Mouse (Mus musculus) monocyte, adult 5-6 weeks (primary cell): ENCODE data around the gene Fbxl17. TPM values are rescaled to one million over a fixed set of nuclear protein-coding genes. Genes with fewer than 3 reads are reported as not detected.

Experiments used
- ATAC-seq: fragments of 153-309, 156-312 bp; replicated peaks from 2 replicates; pipeline ENCODE4 v1.8.0; 2017; ENCODE audit warnings: mild to moderate bottlenecking; ENCODE audit not compliant: low TSS enrichment, insufficient number of reproducible peaks, severe bottlenecking, poor library complexity, low FRiP score
- total RNA-seq: library from RNA; stranded (forward); fragments of 200-1000, 200-491, 200-594 nt; gene quantifications from 3 replicates; pipeline ENCODE4 v1.2.3, GENCODE M21; 2017

Gene Fbxl17
- total RNA-seq, 1 experiment from 2014 or later, result 21.5 TPM

DNA sequence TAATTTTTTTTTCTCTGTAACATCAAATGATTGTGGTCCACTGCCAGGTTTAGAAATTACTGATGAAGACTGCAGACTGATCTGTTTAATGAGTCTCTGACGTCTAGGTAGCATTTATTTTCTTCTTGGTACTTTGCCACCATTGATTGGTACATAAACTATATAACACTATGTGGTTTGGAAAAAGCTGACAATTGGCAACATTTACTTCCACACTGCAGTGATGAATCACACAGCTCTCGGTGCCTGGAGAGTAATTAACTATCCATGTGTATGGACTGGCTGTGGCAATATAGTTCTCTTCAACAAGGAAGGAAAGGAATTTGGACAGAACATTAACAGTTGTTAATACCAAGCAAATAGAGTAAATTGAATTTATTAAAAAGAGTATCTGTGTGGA lies 404.3 kb downstream of the Fbxl17 start:
- ATAC-seq, result no peak

DNA sequence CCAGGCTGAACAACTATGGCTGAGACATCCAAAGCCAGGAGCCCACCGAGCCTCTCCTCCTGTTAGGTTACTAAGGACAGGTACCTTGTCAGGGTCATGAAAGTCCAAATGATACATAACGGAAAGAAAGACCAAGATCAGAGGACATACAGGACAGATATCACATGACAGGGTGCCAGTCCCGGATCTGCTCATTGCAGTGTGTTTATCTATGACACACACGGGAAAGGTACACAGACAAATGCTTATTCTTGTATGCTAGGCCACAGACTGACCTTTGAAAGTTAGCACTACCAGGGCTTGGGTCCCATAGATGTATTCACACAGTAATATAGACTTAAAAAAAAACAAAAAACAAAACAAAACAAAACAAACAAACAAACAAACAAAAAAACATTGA lies 404.8 kb downstream of the Fbxl17 start:
- ATAC-seq, result no peak

DNA sequence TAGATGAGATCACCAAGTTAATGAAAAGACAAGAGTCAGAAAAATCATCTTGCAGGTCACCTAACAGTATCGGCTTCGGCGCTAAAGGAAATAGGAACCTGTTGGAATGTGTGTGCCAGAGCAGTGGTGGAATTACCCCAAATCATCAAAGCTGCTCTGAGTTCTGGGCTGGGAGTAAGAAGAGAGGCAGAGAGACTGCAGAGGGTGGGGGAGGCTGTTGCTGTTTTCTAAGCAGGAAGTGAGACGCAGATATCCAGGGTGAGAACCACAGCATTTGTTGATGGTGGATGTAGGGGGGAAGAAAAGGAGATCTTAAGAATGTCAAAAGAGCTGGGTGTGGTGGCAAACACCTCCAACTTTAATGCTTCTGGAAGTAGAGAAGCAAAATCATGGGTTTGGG lies 406.6 kb downstream of the Fbxl17 start:
- ATAC-seq, result no peak

GRCm38 (mm10) chr17:63092774-63093173 lies 407.0 kb downstream of the Fbxl17 start:
- ATAC-seq, result 0 out of 2 replicates have a peak, but pooled peaks have one; percentile 22

- ATAC-seq, result no peak
Measured at GRCm38 (mm10) chr17:63090112-63090511, 409.7 kb downstream of the Fbxl17 start.

DNA sequence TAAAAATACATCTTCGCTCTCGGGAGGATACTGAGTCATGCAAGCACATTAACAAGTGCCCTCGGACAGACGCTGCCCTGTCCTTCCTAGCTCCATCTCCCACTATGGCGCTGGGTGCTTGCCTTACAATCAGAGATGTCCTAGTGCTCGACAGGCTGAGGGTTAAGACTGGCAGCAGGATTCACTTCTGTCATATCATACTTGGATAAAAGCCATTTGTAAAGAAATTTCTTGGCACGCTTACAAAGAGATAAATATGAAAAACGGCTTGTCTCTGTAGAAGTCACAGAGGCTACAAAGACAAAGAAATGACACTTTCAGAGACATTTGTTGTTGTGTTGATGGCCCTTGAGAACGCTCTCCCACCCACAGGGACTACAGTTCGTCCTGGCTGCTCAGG lies 412.6 kb downstream of the Fbxl17 start:
- no peak for ATAC-seq

- ATAC-seq, result no peak
Measured at GRCm38 (mm10) chr17:63086526-63086925, 413.3 kb downstream of the Fbxl17 start.

DNA sequence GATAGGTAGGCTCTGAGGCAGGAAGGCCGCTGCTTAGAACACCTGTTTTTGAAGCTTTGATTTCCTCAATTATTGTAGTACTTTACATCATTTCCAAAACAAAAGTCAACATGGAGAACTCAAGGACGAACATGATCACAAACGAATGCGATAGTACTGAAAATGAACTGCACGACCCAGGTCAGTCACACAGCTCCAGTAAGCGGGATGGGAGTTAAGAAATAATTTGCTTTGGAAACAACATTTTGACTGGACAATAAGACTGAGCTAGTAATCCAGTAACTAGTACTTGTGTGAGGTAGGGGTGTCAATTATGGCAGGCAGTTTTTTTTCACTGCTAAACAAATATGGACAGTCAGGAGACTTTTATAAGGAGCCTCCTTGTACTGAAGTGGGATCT lies 414.6 kb downstream of the Fbxl17 start:
- ATAC-seq, result no peak

GRCm38 (mm10) chr17:63079087-63079486 lies 420.7 kb downstream of the Fbxl17 start:
- ATAC-seq, result no peak

DNA sequence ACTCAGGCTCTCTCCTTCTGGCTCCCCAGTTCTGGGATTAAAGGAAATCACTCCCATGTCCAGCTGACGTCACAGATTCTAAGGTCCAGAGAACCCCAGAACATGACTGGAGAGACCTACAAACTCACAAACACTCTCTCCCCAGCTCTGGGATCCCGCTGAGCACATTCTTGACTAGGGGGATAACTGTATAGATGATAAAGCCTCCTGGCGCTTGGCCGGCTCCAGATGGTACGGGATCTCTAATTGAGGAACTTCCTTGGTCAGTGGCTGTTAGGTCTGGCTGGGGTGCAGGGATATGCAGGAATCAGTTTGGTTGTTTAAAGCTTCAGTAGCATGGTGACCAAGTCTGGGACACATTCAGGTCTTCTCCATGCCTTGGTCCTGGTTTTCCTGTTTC lies 422.3 kb downstream of the Fbxl17 start:
- no peak for ATAC-seq

DNA sequence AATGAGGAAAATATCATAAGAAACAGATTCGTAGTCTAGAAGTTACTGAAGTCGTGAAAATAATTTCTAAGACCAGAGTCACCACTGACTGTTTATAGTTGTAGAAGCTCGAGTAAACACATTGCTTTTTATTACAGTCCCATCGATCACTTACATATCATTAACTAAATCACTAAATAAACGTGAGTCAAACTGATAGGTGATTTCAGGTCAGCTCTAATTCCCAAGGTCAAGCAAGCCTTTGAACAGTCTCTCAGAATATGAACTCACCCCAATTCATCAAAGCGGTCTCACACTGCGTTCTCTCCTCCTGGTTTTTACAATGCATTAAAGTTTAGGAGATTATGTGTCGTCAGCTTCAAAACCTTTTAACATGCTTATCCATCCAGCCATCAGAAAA lies 423.2 kb downstream of the Fbxl17 start:
- no peak for ATAC-seq

- ATAC-seq, result no peak
Measured at GRCm38 (mm10) chr17:63076037-63076426, 423.8 kb downstream of the Fbxl17 start.

GRCm38 (mm10) chr17:63075091-63076036 lies 424.5 kb downstream of the Fbxl17 start:
- ATAC-seq, result no peak

DNA sequence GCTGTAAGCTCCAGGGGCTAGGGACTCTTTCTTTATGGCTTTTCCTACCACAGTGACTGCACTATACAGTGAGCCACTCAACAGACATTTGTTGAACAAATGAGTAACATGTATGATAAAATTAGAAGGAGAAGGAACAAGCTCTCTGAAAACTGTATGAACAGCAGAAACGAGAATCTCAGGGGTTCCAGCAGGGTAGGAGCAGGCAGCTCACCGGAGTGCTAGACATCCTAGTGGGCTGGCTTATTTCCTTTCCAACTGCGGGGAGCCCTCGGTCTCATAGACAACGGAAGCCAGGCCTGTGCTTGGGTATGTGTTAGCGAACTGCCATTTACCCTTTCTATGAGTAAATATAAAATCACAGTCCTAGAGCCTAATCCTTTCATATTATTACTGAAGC lies 426.5 kb downstream of the Fbxl17 start:
- ATAC-seq, result no peak

DNA sequence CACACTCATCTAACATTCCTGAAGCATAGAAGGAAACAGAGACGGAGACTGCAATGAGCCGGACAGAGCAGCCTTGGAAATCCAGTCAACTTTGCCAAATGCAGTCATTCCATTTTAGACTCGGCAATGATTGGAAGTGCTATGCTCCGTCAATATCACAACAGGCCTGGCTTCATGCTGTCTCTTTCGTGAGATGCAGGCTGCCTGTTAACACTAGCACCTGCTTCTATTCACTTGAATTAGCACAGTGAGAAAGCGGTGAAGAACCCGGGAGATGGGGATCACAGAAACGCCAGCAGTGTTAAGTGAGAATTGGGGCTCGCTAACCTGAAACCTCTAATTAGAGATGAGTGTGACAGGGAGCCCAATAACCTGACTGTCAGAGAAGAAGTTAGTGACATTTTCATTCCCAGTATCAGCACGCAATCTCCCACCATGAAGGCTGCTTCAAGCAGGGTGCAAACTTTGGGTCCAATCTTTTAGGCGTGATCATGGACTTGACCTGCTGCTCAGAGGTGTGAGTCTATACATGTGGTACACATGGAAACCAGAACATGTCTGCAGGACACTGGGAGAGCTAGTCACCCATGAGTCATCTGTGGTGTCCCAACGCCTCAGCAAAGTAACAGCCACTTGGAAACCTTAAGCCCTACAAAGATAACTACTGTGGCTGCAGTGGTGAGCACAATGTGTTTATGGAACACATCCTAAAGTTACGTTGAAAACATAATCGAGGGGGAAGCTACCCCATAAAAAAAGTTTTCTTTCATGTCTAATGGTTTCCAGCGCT lies 428.5 kb downstream of the Fbxl17 start:
- ATAC-seq, result no peak

DNA sequence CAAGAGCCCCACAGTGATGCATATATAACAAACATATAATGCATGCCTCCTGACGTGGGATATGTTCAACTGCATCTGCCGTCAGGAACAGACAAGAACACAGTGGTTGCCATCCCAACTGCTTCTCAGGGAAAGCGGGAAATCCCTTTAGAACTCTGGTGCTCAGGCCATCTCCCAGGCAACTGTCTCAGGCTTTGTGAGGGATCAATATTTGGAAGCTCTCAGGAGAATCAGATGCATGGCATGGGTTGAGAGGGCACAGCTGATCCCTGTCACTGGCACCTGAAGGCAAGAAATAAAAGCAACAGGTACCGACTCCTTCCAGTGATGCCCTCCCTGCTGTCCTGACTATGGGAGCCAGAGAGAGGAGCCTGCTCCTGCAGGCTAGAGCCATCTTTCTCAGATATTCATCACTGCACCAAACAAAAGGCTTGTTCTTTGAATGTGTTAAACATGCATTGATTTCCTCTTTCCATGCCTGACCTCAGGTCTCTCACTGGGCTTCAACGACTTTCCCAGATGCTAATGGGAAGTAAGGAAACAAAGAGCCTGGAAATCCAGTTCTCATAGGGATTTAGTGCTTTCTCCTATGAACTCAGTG lies 429.6 kb downstream of the Fbxl17 start:
- no peak for ATAC-seq

DNA sequence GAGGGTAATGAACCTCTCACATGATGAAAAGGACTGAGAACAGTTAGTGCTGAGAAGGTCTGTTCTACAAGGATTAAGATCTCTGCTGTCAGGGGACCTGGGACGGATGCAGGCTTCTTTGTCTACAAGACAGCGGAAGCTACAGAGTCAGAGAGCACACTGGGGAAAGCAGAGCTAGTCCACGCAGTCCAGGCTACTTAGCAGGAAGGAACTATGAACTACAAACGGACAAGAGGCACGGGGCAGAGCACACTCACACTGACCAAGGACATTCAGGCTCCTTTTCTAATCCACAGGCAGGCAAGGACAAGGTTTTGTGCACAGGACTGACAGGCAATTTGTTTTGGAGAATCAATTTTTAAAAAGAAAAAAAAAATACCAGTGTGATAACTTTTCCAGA lies 437.0 kb downstream of the Fbxl17 start:
- ATAC-seq, result no peak

- no peak for ATAC-seq
Measured at GRCm38 (mm10) chr17:63061786-63062185, 438.0 kb downstream of the Fbxl17 start.

DNA sequence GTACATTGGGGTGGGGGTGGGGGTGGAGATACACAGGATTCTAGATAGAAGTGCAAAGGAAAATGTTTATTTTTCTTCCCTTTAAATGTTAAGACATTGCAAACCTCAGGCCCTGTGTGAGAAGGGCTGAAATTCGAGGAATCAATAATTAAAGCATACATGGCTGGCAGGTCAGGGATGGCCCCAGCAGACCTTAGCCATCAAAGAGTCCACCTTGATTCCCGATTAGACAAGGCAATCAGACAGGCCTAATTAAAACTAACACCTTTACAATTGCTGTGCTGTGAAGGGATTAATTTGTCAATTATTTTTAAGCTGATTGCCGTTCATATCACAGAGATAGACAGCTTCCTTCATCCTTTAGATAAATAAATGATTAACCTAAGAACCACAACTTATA lies 439.0 kb downstream of the Fbxl17 start:
- ATAC-seq, result no peak
